Mouse (Mus musculus) intestine, embryonic 14.5 days (tissue): ENCODE data around the gene Gm45618. TPM values are rescaled to one million over a fixed set of nuclear protein-coding genes. Genes with fewer than 3 reads are reported as not detected.
"Not testable (repeated sequence)": the region's sequence is repeated elsewhere in the genome, so short reads cannot be mapped to it uniquely, and the experiment has no call there.

Experiments used
- ATAC-seq: fragments of 200-750 bp; cut with Nextera tagmentation; replicated peaks from 2 replicates; pipeline ENCODE4 v1.8.0; 2017; ENCODE audit warnings: low read depth, moderate number of reproducible peaks, moderate TSS enrichment, moderate library complexity; ENCODE audit not compliant: low FRiP score, low TSS enrichment
- DNase-seq: peaks from one replicate; pipeline ENCODE4 v3.0.0-alpha.2; 2018; ENCODE audit warnings: low spot score
- H3K27ac ChIP-seq: fragments of 300-500 bp; sonication (generic); 2 replicates; pipeline ENCODE4 v1.5.1; 2014; ENCODE audit warnings: low read depth, mild to moderate bottlenecking, control low read depth
- H3K27me3 ChIP-seq: fragments of 300-500 bp; sonication (generic); replicated peaks from 2 replicates; pipeline ENCODE4 v1.6.1; 2014; ENCODE audit warnings: low read length, control low read depth; ENCODE audit not compliant: control insufficient read depth, insufficient read depth
- H3K36me3 ChIP-seq: fragments of 300-500 bp; sonication (generic); 2 replicates; pipeline ENCODE4 v1.6.1; 2014; ENCODE audit warnings: low read length, control low read depth; ENCODE audit not compliant: control insufficient read depth, insufficient read depth
- H3K4me1 ChIP-seq: fragments of 300-500 bp; sonication (generic); replicated peaks from 2 replicates; pipeline ENCODE4 v1.6.1; 2014; ENCODE audit warnings: low read length, control low read depth, mixed read lengths; ENCODE audit not compliant: control insufficient read depth, insufficient read depth
- H3K4me2 ChIP-seq: fragments of 300-500 bp; sonication (generic); 2 replicates; pipeline ENCODE4 v1.6.1; 2014; ENCODE audit warnings: low read length
- H3K4me3 ChIP-seq: fragments of 300-500 bp; sonication (generic); 2 replicates; pipeline ENCODE4 v1.5.1; 2014; ENCODE audit warnings: low read depth, low read length, control low read depth, mixed read lengths
- H3K9ac ChIP-seq: fragments of 300-500 bp; sonication (generic); 2 replicates; pipeline ENCODE4 v1.6.1; 2014; ENCODE audit warnings: mild to moderate bottlenecking, low read length
- H3K9me3 ChIP-seq: fragments of 300-500 bp; sonication (generic); 2 replicates; pipeline ENCODE4 v1.6.1; 2016; ENCODE audit warnings: low read length, control low read depth; ENCODE audit not compliant: control insufficient read depth
- WGBS: fragments of 180-500 bp; shearing (Covaris S2); extraction: QIAGEN DNeasy Blood & Tissue Kit; methylation state at CpG from one replicate; pipeline ENCODE4 v1.1.7; 2014; 5-methylcytosine and 5-hydroxymethylcytosine counted together
- polyA plus RNA-seq: library from polyadenylated mRNA; unstranded; fragments of >200 nt; fragmentation: Nextera tagmentation; extraction: Ambion mirVana; gene quantifications from 2 replicates; pipeline ENCODE4 v1.2.1, GENCODE M21; 2014

Gene Gm45618
- polyA plus RNA-seq: not detected in 2 replicates

DNA sequence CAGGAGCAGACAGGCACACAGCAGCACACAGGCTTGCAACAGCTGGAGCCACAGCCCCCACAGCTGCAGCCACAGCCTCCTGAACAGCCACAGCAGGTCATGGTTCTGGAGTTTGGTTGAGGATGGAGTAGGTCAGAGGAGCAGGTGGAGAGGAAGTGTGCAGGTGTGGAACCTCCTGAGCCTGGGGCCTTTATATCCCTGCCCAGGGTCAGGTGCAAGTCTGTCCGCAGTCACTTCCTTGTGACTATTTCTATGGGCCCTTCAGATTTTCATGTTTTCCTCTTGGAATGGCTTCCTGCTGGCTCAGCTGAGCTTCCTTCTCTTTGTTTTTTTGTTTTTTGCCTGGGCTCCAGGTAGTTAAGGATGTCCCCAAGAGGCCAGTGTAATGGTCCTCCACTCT is at the start of gene Gm45618:
Gene Gm45618 (minus strand): TSS at position 101 of the 400 bp plus-strand sequence.
- H3K9me3 ChIP-seq, H3K9ac ChIP-seq, ATAC-seq, H3K4me1 ChIP-seq, H3K36me3 ChIP-seq, H3K4me3 ChIP-seq, H3K4me2 ChIP-seq, H3K27ac ChIP-seq, H3K27me3 ChIP-seq, DNase-seq: not testable (repeated sequence)
- WGBS: 88% methylated on average over 1 of the region's 1 CpGs

DNA sequence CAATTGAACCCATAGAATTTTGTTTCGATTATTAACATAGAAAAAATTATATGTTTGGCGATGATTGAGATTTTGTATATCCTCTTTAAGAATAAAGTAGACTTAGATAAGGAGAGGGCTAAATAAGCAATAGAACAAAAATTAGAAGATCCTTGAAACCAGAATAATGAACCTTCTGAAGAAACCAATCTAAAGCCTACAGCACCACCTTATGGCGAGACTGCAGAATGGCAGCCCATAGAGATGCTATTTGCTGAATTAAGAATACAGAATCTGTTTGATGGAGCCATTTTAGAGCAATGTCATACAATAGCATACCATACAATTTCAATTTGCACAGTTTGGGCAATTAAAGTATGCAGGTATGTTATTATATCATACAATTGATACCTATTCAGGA is 49.3 kb upstream of the Gm45618 start:
- peak; percentile 48 for DNase-seq
- 49% methylated on average over 3 of the region's 3 CpGs for WGBS
- no peak for ATAC-seq

DNA sequence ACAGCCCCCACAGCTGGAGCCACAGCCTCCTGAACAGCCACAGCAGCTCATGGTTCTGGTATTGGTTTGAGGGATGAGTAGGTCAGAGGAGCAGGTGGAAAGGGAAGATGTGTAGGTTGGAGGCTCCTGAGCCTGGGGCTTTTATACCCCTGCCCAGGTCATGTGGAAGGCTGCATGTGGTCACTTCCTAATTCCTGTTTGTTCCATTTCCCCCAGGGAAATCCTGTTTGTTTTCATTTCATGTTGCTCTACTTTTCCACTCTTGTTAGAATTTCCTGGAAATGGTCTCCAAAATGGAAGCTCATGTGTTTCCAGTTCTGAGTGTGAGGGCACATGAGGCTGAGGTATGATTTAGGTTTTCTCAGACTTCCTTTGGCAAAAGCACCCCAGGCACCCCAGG is 45.1 kb upstream of the Gm45618 start, which contains the start of gene Gm4553:
Gene Gm4553 (minus strand): TSS at position 101 of the 400 bp plus-strand sequence.
- H3K4me3 ChIP-seq, H3K9ac ChIP-seq, H3K9me3 ChIP-seq, H3K36me3 ChIP-seq, H3K27me3 ChIP-seq, DNase-seq, H3K4me2 ChIP-seq, H3K4me1 ChIP-seq, ATAC-seq, H3K27ac ChIP-seq: not testable (repeated sequence)

More for the DNA sequence above, 49.3 kb upstream of the Gm45618 start:
- H3K36me3 ChIP-seq: no peaks in the 10 kb centered on the region
- H3K4me2 ChIP-seq: no peak overlapping the region
- H3K27me3 ChIP-seq: no peaks in the 10 kb centered on the region
- no peak overlapping the region for H3K4me3 ChIP-seq
- H3K9me3 ChIP-seq: no peaks in the 10 kb centered on the region
- no peaks in the 10 kb centered on the region for H3K4me1 ChIP-seq
- H3K27ac ChIP-seq: no peak overlapping the region
- no peak overlapping the region for H3K9ac ChIP-seq

DNA sequence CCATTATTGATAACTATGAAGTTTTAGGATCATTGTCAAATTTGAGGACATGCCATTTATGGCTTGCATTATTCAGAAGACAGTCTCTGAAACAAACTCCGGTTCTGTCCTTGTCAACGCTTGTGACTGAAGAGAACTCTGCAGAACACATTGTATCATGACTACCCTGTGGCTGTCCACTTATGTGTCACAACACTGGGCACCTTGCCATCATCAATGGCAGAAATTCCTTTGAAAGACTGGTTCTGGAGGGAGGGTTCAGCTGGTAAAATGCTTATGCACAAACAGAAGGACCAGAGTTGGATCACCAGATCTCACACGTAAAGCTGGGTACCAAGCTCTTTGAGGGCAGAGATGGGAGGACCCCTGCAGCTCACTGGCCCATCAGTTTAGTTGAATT is 38.8 kb upstream of the Gm45618 start:
- H3K27me3 ChIP-seq: no peaks in the 10 kb centered on the region
- no peak overlapping the region for H3K4me2 ChIP-seq
- no peak overlapping the region for H3K9ac ChIP-seq
- 91% methylated on average over 3 of the region's 3 CpGs for WGBS
- ATAC-seq: no peak
- no peaks in the 10 kb centered on the region for H3K36me3 ChIP-seq
- no peaks in the 10 kb centered on the region for H3K4me1 ChIP-seq
- no peak overlapping the region for H3K4me3 ChIP-seq
- H3K27ac ChIP-seq: no peak overlapping the region
- no peaks in the 10 kb centered on the region for H3K9me3 ChIP-seq
- DNase-seq: peak; percentile 29

DNA sequence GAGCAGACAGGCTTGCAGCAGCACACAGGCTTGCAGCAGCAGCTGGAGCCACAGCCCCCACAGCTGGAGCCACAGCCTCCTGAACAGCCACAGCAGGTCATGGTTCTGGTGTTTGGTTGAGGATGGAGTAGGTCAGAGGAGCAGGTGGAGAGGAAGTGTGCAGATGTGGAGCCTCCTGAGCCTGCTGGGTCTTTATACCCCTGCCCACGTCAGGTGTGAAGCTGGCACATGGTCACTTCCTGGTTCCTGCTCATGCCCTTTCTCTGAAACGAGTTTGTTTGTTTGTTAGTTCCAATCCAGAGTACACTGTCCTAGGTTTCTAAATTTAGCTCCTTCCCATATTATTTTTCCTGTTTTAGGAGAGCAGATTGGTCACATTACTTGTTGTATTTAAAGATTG is 36.5 kb upstream of the Gm45618 start, which contains the start of gene Gm29735:
Gene Gm29735 (minus strand): TSS at position 101 of the 400 bp plus-strand sequence.
- H3K36me3 ChIP-seq, ATAC-seq, H3K27ac ChIP-seq, H3K4me2 ChIP-seq, DNase-seq, H3K4me1 ChIP-seq, H3K4me3 ChIP-seq, H3K27me3 ChIP-seq, H3K9ac ChIP-seq, H3K9me3 ChIP-seq: not testable (repeated sequence)
- WGBS: 31% methylated on average over 2 of the region's 2 CpGs

DNA sequence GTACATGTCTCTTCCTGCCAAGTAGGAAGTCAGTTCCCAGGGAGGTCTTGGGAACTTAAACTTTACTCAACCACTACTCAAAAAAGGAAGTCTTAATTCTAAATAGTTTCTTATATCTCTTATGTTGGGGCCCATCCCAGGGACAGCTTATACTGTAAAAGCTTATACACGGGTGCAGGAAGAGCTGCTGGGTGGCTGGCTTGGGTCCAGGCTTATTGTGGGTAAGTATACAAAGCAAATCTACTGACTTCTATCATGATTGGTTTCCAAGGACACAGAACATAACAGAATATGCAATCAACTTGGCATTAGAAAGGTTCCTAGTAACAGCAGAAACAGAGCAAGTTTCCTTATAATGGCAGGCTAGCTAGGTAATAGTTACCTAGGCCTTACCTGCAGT is 34.8 kb upstream of the Gm45618 start:
- ATAC-seq (no peak), DNase-seq (no peak)
- Histone ChIP-seq H3K4me3 (no peak overlapping the region), H3K36me3 (no peaks in the 10 kb centered on the region), H3K27ac (no peak overlapping the region), H3K9me3 (no peaks in the 10 kb centered on the region), H3K27me3 (no peaks in the 10 kb centered on the region), H3K4me1 (no peaks in the 10 kb centered on the region), H3K9ac (no peak overlapping the region), H3K4me2 (no peak overlapping the region)
- WGBS: 56% methylated on average over 1 of the region's 1 CpGs

DNA sequence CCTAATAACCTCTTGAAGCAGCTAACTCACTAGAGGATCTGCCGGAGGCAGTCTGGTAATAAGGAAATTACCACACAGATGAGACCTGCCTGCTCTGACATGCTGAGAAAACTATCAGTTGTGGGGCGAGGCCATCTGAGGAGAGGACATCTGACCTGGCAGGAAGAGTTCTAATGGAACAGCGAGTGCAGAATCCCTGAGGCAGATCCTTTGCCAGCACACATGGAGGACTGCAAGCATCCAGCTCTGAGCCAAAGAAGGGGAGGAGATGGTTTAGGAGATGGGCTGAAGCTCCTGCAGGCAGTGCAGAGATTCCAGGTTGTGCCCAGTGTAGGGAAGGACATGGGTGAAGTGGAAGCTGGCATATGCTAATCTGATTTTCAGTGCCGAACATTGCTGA is 31.7 kb upstream of the Gm45618 start:
- DNase-seq: no peak
- Histone ChIP-seq H3K4me1 (no peaks in the 10 kb centered on the region), H3K36me3 (no peaks in the 10 kb centered on the region), H3K27me3 (no peaks in the 10 kb centered on the region), H3K9me3 (no peaks in the 10 kb centered on the region), H3K4me2 (no peak overlapping the region), H3K9ac (no peak overlapping the region), H3K4me3 (no peak overlapping the region), H3K27ac (no peak overlapping the region)
- WGBS: 78% methylated on average over 4 of the region's 4 CpGs
- ATAC-seq: no peak

DNA sequence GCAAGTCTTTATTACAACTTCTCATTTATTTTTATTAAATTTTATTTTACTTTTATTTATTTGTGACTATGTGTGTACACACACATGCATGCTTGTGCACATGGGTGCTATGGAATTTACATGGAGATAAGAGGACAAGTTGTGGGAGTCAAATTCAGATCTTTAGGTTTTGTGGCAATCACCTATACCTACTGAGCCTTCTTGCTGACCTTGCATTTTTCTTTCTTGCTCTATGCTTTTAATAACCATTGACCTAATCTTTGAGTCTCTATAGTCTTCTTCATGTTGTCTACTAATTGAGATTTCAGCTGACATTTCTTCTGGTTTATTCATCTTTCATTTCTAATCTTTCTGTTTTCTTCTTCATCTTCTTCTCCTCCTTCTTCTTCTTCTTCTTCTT is 28.1 kb upstream of the Gm45618 start:
- H3K9me3 ChIP-seq: no peaks in the 10 kb centered on the region
- H3K9ac ChIP-seq: no peak overlapping the region
- ATAC-seq (no peak), DNase-seq (no peak)
- no peaks in the 10 kb centered on the region for H3K4me1 ChIP-seq
- no peak overlapping the region for H3K4me2 ChIP-seq
- no peaks in the 10 kb centered on the region for H3K36me3 ChIP-seq
- no peaks in the 10 kb centered on the region for H3K27me3 ChIP-seq
- H3K27ac ChIP-seq: no peak overlapping the region
- H3K4me3 ChIP-seq: no peak overlapping the region

DNA sequence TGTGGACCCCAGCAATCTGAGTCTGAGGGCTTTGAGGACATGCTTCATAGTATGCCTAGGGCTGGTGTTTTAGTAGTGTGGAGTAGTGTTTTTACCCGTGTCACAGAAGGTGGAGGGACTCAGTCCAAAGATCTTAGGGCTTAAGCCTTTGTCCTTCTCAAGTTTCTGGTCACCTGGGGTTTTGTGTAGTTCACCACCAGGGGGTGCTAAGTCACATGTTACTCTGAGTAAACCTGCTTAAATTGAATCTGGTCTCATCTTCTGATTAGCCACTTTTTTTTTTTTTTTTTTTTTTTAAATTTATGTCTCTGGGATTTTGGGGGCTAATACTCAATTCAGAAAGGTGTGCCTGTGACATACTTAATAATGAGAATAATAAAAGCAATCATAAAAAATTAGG is 25.5 kb upstream of the Gm45618 start:
- ATAC-seq: no peak
- 3% methylated on average over 1 of the region's 1 CpGs for WGBS
- peak; percentile 52 for DNase-seq

More for the DNA sequence above, 25.5 kb upstream of the Gm45618 start:
- Histone ChIP-seq H3K9ac (no peak overlapping the region), H3K4me1 (no peaks in the 10 kb centered on the region), H3K4me3 (no peak overlapping the region), H3K36me3 (no peaks in the 10 kb centered on the region), H3K9me3 (no peaks in the 10 kb centered on the region), H3K4me2 (no peak overlapping the region), H3K27me3 (no peaks in the 10 kb centered on the region), H3K27ac (no peak overlapping the region)
